Mouse (Mus musculus) forebrain, embryonic 14.5 days (tissue): ENCODE data around the gene Cdc42bpg. TPM values are rescaled to one million over a fixed set of nuclear protein-coding genes. Genes with fewer than 3 reads are reported as not detected.
"Not testable (repeated sequence)": the region's sequence is repeated elsewhere in the genome, so short reads cannot be mapped to it uniquely, and the experiment has no call there.

Experiments used
- ATAC-seq: fragments of 200-750 bp; cut with Nextera tagmentation; 2 replicates; pipeline ENCODE4 v1.8.0; 2017; ENCODE audit warnings: mild to moderate bottlenecking, moderate library complexity
- DNase-seq: peaks from one replicate; pipeline ENCODE4 v3.0.0-alpha.2; 2015; ENCODE audit warnings: low spot score
- H3K27ac ChIP-seq: fragments of 300-500 bp; sonication (generic); 2 replicates; pipeline ENCODE4 v1.5.1; 2014; ENCODE audit warnings: low read depth, mild to moderate bottlenecking, control low read depth, low read length, moderate library complexity
- H3K27me3 ChIP-seq: fragments of 300-500 bp; sonication (generic); replicated peaks from 2 replicates; pipeline ENCODE4 v1.6.1; 2014; ENCODE audit warnings: low read length, control low read depth, mixed read lengths; ENCODE audit not compliant: control insufficient read depth, insufficient read depth
- H3K36me3 ChIP-seq: fragments of 300-500 bp; sonication (generic); 2 replicates; pipeline ENCODE4 v1.6.1; 2014; ENCODE audit warnings: low read length, control low read depth; ENCODE audit not compliant: control insufficient read depth, insufficient read depth
- H3K4me1 ChIP-seq: fragments of 300-500 bp; sonication (generic); 2 replicates; pipeline ENCODE4 v1.6.1; 2014; ENCODE audit warnings: antibody characterized with exemption, low read length, control low read depth; ENCODE audit not compliant: control insufficient read depth, insufficient read depth
- H3K4me2 ChIP-seq: fragments of 300-500 bp; sonication (generic); 2 replicates; pipeline ENCODE4 v1.6.1; 2014; ENCODE audit warnings: mild to moderate bottlenecking, control low read depth, low read length
- H3K4me3 ChIP-seq: fragments of 300-500 bp; sonication (generic); 2 replicates; pipeline ENCODE4 v1.5.1; 2014; ENCODE audit warnings: low read depth, low read length, control low read depth
- H3K9ac ChIP-seq: fragments of 300-500 bp; sonication (generic); 2 replicates; pipeline ENCODE4 v1.6.1; 2014; ENCODE audit warnings: mild to moderate bottlenecking, low read length, control low read depth, moderate library complexity
- H3K9me3 ChIP-seq: fragments of 300-500 bp; sonication (generic); replicated peaks from 2 replicates; pipeline ENCODE4 v1.6.1; 2016; ENCODE audit warnings: low read length, control low read depth, mixed read lengths; ENCODE audit not compliant: control insufficient read depth
- WGBS: fragments of 180-500 bp; shearing (Covaris S2); extraction: QIAGEN DNeasy Blood & Tissue Kit; methylation state at CpG from one replicate; pipeline ENCODE4 v1.1.7; 2014; 5-methylcytosine and 5-hydroxymethylcytosine counted together
- polyA plus RNA-seq: library from polyadenylated mRNA; unstranded; fragments of >200 nt; fragmentation: Nextera tagmentation; extraction: Ambion mirVana; gene quantifications from 2 replicates; pipeline ENCODE4 v1.2.1, GENCODE M21; 2014

Gene Cdc42bpg
- polyA plus RNA-seq, 1 experiment from 2014 or later = 0.61 TPM

DNA sequence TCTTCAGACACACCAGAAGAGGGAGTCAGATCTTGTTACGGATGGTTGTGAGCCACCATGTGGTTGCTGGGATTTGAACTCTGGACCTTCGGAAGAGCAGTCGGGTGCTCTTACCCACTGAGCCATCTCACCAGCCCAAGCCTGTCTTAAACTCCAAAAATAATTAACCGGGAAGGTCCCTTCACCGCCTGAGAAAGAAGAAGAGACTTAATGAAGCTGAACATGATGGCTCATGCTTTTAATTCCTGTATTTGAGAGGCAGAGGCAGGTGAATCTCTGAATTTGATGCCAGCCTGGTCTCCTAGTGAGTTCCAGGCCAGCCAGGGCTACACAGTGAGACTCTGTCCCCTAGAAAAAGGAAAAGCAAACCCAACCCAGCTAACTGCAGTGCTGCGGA is 15.5 kb upstream of the Cdc42bpg start:
- not testable (repeated sequence) for H3K9me3 ChIP-seq, H3K9ac ChIP-seq, H3K27ac ChIP-seq, DNase-seq, H3K4me1 ChIP-seq, H3K27me3 ChIP-seq, ATAC-seq, H3K4me3 ChIP-seq, H3K4me2 ChIP-seq
- WGBS = 88% methylated on average over 5 of the region's 6 CpGs
- peaks cover 32% of the 10 kb centered on the region for H3K36me3 ChIP-seq

DNA sequence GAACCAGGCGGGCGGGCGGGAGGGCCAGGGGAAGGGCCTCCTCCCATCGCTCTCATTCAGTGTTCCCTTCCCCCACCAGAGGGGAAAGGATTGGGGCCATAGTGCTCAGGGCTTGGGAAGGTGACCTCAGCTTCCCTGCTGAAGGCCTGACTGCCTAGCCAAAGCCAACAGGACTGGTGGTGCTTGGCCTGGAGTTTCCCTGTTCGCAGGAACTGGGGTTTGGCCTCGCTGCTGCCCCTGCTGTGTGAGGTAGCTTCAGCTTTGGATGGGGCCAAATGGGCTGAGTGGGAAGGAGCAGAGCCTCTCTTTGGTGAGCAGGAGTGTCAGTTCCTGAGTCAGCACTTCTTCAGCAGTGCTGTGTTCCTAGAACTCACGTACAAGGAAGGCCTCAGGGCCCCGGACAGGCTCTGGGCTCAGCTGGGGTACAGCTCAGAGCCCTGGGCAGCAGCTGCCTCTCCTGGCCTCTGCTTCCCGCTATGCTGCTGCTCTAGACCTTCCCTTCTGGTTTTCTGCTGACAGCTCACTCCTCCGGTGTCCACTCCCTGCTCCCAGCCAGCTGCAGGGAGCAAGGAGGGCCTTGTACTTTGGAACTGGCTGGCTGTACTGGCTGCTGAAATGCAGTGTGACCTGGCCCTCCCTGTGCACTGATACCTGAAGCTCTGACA is 15.0 kb upstream of the Cdc42bpg start:
- no peak overlapping the region for H3K4me3 ChIP-seq
- DNase-seq (no peak), ATAC-seq (no peak)
- no peak overlapping the region for H3K9ac ChIP-seq
- 78% methylated on average over 10 of the region's 10 CpGs for WGBS
- H3K4me2 ChIP-seq = no peak overlapping the region
- H3K4me1 ChIP-seq = no peaks in the 10 kb centered on the region
- no peaks in the 10 kb centered on the region for H3K9me3 ChIP-seq
- peaks cover 33% of the 10 kb centered on the region for H3K36me3 ChIP-seq
- no peak overlapping the region for H3K27ac ChIP-seq
- H3K27me3 ChIP-seq = no peaks in the 10 kb centered on the region

DNA sequence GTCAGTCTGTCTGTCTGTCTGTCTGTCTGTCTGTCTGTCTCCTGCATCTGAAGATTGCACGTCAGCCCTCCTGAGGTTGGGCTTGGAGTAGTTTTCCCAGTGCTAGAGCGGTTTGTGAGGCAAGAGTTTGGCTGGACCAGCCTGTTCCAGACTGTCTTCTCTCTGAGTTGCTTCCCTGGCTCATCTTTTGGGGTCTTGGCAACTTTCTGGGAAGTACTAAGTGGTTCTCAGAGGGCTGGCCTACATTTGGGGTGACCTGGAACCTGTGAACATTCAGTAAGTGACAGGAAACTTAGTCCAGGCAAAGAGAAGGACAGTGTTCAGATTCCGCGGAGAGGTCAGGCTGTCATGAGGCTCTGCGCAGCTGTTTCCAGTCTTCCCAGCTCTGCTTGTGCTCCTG is 14.0 kb upstream of the Cdc42bpg start:
- 93% methylated on average over 5 of the region's 5 CpGs for WGBS
- H3K27ac ChIP-seq = no peak overlapping the region
- no peaks in the 10 kb centered on the region for H3K27me3 ChIP-seq
- ATAC-seq = no peak
- no peak overlapping the region for H3K9ac ChIP-seq
- H3K4me2 ChIP-seq = no peak overlapping the region
- H3K4me3 ChIP-seq = no peak overlapping the region
- H3K9me3 ChIP-seq = no peaks in the 10 kb centered on the region
- no peaks in the 10 kb centered on the region for H3K4me1 ChIP-seq
- DNase-seq = no peak
- peaks cover 35% of the 10 kb centered on the region for H3K36me3 ChIP-seq

DNA sequence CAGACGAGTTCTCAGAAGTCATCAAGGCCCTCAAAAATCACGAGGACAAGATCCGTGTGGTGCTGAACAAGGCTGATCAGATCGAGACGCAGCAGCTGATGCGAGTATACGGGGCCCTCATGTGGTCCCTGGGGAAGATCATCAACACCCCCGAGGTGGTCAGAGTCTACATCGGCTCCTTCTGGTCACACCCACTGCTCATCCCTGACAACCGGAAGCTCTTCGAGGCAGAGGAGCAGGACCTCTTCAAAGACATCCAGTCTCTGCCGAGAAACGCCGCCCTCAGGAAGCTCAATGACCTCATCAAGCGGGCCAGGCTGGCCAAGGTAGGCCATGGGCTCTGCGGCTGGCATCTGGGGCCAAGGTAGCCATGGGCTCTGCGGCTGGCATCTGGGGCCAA is 12.0 kb upstream of the Cdc42bpg start:
- no peak overlapping the region for H3K4me3 ChIP-seq
- no peaks in the 10 kb centered on the region for H3K4me1 ChIP-seq
- DNase-seq (no peak), ATAC-seq (no peak)
- peaks cover 55% of the 10 kb centered on the region for H3K36me3 ChIP-seq
- H3K27ac ChIP-seq = no peak overlapping the region
- no peak overlapping the region for H3K9ac ChIP-seq
- no peaks in the 10 kb centered on the region for H3K27me3 ChIP-seq
- H3K9me3 ChIP-seq = no peaks in the 10 kb centered on the region
- H3K4me2 ChIP-seq = no peak overlapping the region
- 94% methylated on average over 17 of the region's 17 CpGs for WGBS

DNA sequence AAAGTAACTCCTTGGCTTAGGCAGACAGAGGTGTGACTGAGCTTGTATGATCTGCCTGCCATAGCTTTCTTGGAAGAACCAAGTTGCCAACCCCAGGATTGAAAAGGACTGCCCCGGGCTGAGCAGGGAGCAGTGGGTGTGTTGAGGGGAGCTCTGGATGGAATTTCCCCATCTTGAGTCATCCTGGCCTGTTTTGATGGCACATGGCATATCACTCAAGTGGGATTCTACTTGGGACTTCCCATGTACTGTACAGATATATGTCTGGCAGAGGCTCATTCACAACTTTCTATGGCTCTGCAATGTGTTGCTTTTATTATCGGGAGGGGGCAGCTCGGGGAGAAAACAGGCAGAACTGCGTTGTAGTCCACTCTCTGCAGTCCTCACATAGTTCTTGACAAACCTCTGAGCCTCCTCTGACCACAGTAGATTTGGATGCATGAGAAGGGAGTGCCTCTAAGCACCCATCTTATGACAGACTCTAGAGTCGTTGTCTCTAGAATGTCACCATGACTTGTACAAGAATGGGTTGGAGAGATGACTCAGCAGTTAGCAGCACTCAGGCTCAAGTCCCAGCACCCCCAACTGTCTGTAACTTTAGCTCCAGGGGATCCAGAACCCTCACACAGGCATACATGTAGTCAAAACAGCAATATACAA is 9.6 kb upstream of the Cdc42bpg start:
- H3K36me3 ChIP-seq = peaks cover 61% of the 10 kb centered on the region
- no peaks in the 10 kb centered on the region for H3K27me3 ChIP-seq
- no peak for DNase-seq
- no peak overlapping the region for H3K9ac ChIP-seq
- no peak overlapping the region for H3K4me2 ChIP-seq
- no peak overlapping the region for H3K4me3 ChIP-seq
- no peaks in the 10 kb centered on the region for H3K4me1 ChIP-seq
- no peaks in the 10 kb centered on the region for H3K9me3 ChIP-seq
- 91% methylated on average over 5 of the region's 5 CpGs for WGBS
- no peak overlapping the region for H3K27ac ChIP-seq
- no peak for ATAC-seq

DNA sequence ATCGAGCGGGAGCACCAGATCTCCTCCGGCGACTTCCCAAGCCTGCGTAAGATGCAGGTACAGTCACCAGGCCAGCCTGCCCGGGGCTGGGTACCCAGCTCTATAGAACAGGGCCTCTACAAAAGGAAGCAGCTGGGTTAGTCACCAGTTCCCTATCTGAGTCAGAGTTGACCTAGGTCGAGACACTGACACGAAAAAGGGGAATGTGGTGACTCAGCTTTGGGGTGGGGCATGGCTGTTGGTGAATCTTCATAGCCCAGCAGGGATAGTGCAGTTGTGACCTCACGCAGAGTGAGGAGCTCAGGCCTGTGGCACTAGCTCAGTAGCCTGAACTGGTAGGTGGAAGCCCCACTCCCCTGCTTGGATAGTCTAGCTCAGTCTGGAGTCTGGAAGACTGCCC is 8.6 kb upstream of the Cdc42bpg start:
- H3K9ac ChIP-seq = no peak overlapping the region
- no peaks in the 10 kb centered on the region for H3K4me1 ChIP-seq
- no peaks in the 10 kb centered on the region for H3K9me3 ChIP-seq
- no peaks in the 10 kb centered on the region for H3K27me3 ChIP-seq
- H3K4me2 ChIP-seq = no peak overlapping the region
- WGBS = 96% methylated on average over 9 of the region's 9 CpGs
- peaks cover 59% of the 10 kb centered on the region for H3K36me3 ChIP-seq
- H3K4me3 ChIP-seq = no peak overlapping the region
- H3K27ac ChIP-seq = no peak overlapping the region
- ATAC-seq (no peak), DNase-seq (no peak)

DNA sequence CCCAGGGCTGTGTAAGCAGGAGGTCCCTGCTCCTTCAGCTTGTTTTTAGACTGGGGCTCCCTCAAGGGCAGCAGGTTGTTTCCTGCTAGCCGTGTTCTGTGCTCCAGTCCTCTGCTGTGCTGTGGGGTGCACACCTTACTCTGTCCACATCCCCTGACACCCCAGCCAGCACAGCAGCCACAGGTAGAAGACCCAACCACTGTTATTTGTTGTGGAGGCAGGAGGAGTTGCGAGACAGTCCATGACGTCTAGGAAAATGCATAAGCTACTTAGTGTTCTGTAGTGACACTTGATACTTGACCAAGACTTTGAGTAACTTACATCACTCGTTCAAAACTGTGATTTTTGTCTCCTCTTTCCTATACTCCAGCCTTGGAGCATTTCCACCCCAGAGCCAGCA is 7.3 kb upstream of the Cdc42bpg start:
- Histone ChIP-seq H3K4me3 (no peak overlapping the region), H3K27ac (no peak overlapping the region), H3K4me1 (no peaks in the 10 kb centered on the region), H3K27me3 (no peaks in the 10 kb centered on the region), H3K9me3 (no peaks in the 10 kb centered on the region), H3K4me2 (no peak overlapping the region), H3K36me3 (peaks cover 59% of the 10 kb centered on the region), H3K9ac (no peak overlapping the region)
- WGBS = 85% methylated on average over 4 of the region's 4 CpGs
- ATAC-seq (no peak), DNase-seq (no peak)

DNA sequence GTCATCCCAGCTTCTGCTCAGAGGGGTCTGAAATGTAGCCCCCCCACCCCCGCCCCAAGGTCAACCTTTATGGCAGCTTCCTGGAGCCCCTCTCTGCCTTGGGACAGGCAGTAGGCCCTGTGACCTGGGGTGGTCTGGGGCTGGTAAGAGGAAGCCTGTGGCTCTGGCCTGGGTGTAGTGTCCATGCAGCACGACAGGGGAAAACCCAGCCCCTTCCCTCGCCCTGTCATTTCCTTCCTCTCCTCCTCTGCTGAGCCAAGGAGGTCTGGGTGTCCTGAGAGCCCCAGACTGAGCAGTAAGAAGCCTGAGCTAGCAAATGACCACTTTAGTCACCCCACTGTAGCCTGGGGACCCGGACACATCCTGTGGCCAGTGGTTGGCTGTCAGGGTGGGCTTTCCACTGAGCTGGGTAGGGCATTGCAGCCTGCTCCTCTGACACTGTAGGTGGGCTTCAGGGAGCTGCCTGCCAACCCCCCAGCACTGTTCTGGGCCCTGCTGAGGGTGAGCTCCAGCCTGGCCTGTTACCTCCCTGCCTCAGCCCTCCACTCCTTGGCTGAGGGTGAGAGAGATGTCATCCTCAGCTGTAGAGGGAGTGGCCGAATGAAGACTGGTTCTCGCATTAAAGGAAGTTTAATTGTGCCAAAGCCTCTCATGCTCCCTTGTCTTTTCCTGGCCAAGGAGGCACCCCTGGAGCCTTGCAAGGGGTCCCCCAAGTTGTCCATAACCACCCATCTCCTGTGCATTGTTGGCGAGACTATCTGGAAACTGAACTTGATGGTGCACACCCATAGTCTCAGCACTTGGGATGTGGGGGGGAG is 6.6 kb upstream of the Cdc42bpg start:
- 86% methylated on average over 7 of the region's 7 CpGs for WGBS
- Histone ChIP-seq H3K27ac (no peak overlapping the region), H3K4me1 (no peaks in the 10 kb centered on the region), H3K9ac (no peak overlapping the region), H3K36me3 (peaks cover 54% of the 10 kb centered on the region), H3K27me3 (no peaks in the 10 kb centered on the region), H3K4me3 (no peak overlapping the region), H3K9me3 (no peaks in the 10 kb centered on the region), H3K4me2 (no peak overlapping the region)
- DNase-seq = no peak
- ATAC-seq = no peak

DNA sequence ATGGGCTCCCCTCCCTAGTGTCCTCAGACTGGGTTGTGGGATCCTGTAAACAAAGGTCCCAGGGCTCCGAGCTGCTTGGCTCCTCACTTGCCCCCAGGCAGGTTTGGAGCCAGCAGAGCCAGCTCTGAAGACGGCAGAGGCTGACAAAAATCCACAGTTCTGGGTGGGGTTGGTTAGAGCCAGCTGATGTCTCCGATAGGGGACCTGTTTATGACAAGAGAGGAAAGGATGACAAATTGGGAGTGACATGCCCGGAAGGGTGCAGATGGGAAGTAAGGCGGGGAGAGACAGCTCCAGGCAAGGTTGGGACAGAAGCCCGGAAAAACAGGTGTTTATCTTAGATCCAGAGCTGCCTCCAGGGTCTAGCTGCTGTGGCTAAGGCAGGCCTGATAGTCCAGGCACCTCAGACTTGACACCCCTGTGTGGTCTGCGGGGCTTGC is 5.8 kb upstream of the Cdc42bpg start:
- 83% methylated on average over 7 of the region's 7 CpGs for WGBS
- ATAC-seq = no peak
- Histone ChIP-seq H3K9me3 (no peaks in the 10 kb centered on the region), H3K36me3 (peaks cover 46% of the 10 kb centered on the region), H3K4me3 (no peak overlapping the region), H3K27me3 (no peaks in the 10 kb centered on the region), H3K9ac (no peak overlapping the region), H3K4me2 (no peak overlapping the region), H3K4me1 (no peaks in the 10 kb centered on the region), H3K27ac (no peak overlapping the region)
- DNase-seq = no peak
